Mouse (Mus musculus) limb, embryonic 14.5 days (tissue): ENCODE data around the gene Pou2af1. TPM values are rescaled to one million over a fixed set of nuclear protein-coding genes. Genes with fewer than 3 reads are reported as not detected.

Experiments used
- ATAC-seq: fragments of 200-750 bp; cut with Nextera tagmentation; 2 replicates; pipeline ENCODE4 v1.8.0; 2017; ENCODE audit warnings: low read depth, moderate number of reproducible peaks, moderate TSS enrichment; ENCODE audit not compliant: low FRiP score
- DNase-seq: peaks from one replicate; pipeline ENCODE4 v3.0.0-alpha.2; 2015; ENCODE audit warnings: low spot score
- H3K27ac ChIP-seq: fragments of 300-500 bp; sonication (generic); replicated peaks from 2 replicates; pipeline ENCODE4 v1.5.1; 2014; ENCODE audit warnings: low read depth, mild to moderate bottlenecking, low read length, moderate library complexity, mixed read lengths
- H3K27me3 ChIP-seq: fragments of 300-500 bp; sonication (generic); 2 replicates; pipeline ENCODE4 v1.6.1; 2014; ENCODE audit warnings: low read length, mixed read lengths; ENCODE audit not compliant: control insufficient read depth, insufficient read depth
- H3K36me3 ChIP-seq: fragments of 300-500 bp; sonication (generic); 2 replicates; pipeline ENCODE4 v1.6.1; 2014; ENCODE audit warnings: mild to moderate bottlenecking, low read length, moderate library complexity, mixed read lengths; ENCODE audit not compliant: control insufficient read depth, insufficient read depth
- H3K4me1 ChIP-seq: fragments of 300-500 bp; sonication (generic); 2 replicates; pipeline ENCODE4 v1.6.1; 2014; ENCODE audit warnings: antibody characterized with exemption, low read length, mixed read lengths; ENCODE audit not compliant: control insufficient read depth, insufficient read depth
- H3K4me2 ChIP-seq: fragments of 300-500 bp; sonication (generic); replicated peaks from 2 replicates; pipeline ENCODE4 v1.6.1; 2014; ENCODE audit warnings: low read depth, mild to moderate bottlenecking, low read length, moderate library complexity; ENCODE audit not compliant: severe bottlenecking
- H3K4me3 ChIP-seq: fragments of 300-500 bp; sonication (generic); replicated peaks from 2 replicates; pipeline ENCODE4 v1.5.1; 2014; ENCODE audit warnings: low read length
- H3K9ac ChIP-seq: fragments of 300-500 bp; sonication (generic); 2 replicates; pipeline ENCODE4 v1.6.1; 2014; ENCODE audit warnings: mild to moderate bottlenecking, low read depth, low read length, moderate library complexity; ENCODE audit not compliant: severe bottlenecking
- H3K9me3 ChIP-seq: fragments of 300-500 bp; sonication (generic); 2 replicates; pipeline ENCODE4 v1.6.1; 2016; ENCODE audit warnings: low read length; ENCODE audit not compliant: control insufficient read depth
- POLR2A ChIP-seq: fragments of 200-500 bp; IDR thresholded peaks from 2 replicates; pipeline ENCODE4 v1.8.0; 2012; ENCODE audit warnings: inconsistent platforms, mild to moderate bottlenecking, moderate library complexity, borderline replicate concordance; ENCODE audit not compliant: insufficient read depth, insufficient read length; ENCODE audit errors: extremely low read depth
- WGBS: fragments of 180-500 bp; shearing (Covaris S2); extraction: QIAGEN DNeasy Blood & Tissue Kit; methylation state at CpG from one replicate; pipeline ENCODE4 v1.1.7; 2014; 5-methylcytosine and 5-hydroxymethylcytosine counted together
- polyA plus RNA-seq, 2 experiments: library from polyadenylated mRNA; depleted of rRNA in 1 of 2; stranded (reverse) in 1 of 2; unstranded in 1 of 2; fragments of >200 nt; fragmentation: Nextera tagmentation in 1 of 2; extraction: Ambion mirVana in 1 of 2; gene quantifications; 2 replicates each; pipeline versions ENCODE4 v1.2.1 to v1.2.3; 2012 to 2014

The Pou2af1 gene
- polyA plus RNA-seq, 2 experiments = 0.07 to 0.14 TPM

- DNase-seq (no peak), ATAC-seq (no peak)
- no peaks in the 10 kb centered on the region for H3K36me3 ChIP-seq
- no peaks in the 10 kb centered on the region for H3K9me3 ChIP-seq
- H3K4me2 ChIP-seq = no peak overlapping the region
- no peaks in the 10 kb centered on the region for H3K27me3 ChIP-seq
- H3K4me1 ChIP-seq = no peaks in the 10 kb centered on the region
- H3K4me3 ChIP-seq = no peak overlapping the region
- 79% methylated on average over 5 of the region's 5 CpGs for WGBS
- H3K27ac ChIP-seq = no peak overlapping the region
- no peak overlapping the region for H3K9ac ChIP-seq
- no peak for TF ChIP-seq POLR2A
These were observed 32.9 kb upstream of the Pou2af1 start for GRCm38 (mm10) chr9:51180621-51181020.

GRCm38 (mm10) chr9:51182716-51183710, 30.5 kb upstream of the Pou2af1 start:
- Histone ChIP-seq H3K27me3 (no peaks in the 10 kb centered on the region), H3K4me2 (no peak overlapping the region), H3K9me3 (no peaks in the 10 kb centered on the region), H3K9ac (no peak overlapping the region), H3K4me3 (no peak overlapping the region), H3K27ac (no peak overlapping the region), H3K4me1 (no peaks in the 10 kb centered on the region), H3K36me3 (no peaks in the 10 kb centered on the region)
- WGBS = 81% methylated on average over 15 of the region's 15 CpGs
- DNase-seq = no peak
- no peak for ATAC-seq
- no peak for TF ChIP-seq POLR2A

- ATAC-seq = no peak
These were observed 28.1 kb upstream of the Pou2af1 start for GRCm38 (mm10) chr9:51185386-51185785.

GRCm38 (mm10) chr9:51185871-51186270, 27.6 kb upstream of the Pou2af1 start:
- H3K4me3 ChIP-seq = no peak overlapping the region
- TF ChIP-seq POLR2A = no peak
- 70% methylated on average over 5 of the region's 5 CpGs for WGBS
- H3K4me1 ChIP-seq = no peaks in the 10 kb centered on the region
- no peaks in the 10 kb centered on the region for H3K36me3 ChIP-seq
- H3K4me2 ChIP-seq = no peak overlapping the region
- H3K27me3 ChIP-seq = no peaks in the 10 kb centered on the region
- no peak overlapping the region for H3K9ac ChIP-seq
- H3K9me3 ChIP-seq = no peaks in the 10 kb centered on the region
- ATAC-seq = no peak
- H3K27ac ChIP-seq = no peak overlapping the region
- DNase-seq = no peak

More at GRCm38 (mm10) chr9:51185386-51185785, 28.1 kb upstream of the Pou2af1 start:
- DNase-seq = no peak
- no peaks in the 10 kb centered on the region for H3K27me3 ChIP-seq
- H3K4me2 ChIP-seq = no peak overlapping the region
- TF ChIP-seq POLR2A = no peak
- no peak overlapping the region for H3K9ac ChIP-seq
- 54% methylated on average over 4 of the region's 4 CpGs for WGBS
- no peak overlapping the region for H3K27ac ChIP-seq
- no peaks in the 10 kb centered on the region for H3K9me3 ChIP-seq
- no peak overlapping the region for H3K4me3 ChIP-seq
- no peaks in the 10 kb centered on the region for H3K4me1 ChIP-seq
- H3K36me3 ChIP-seq = no peaks in the 10 kb centered on the region

GRCm38 (mm10) chr9:51190655-51191054, 22.9 kb upstream of the Pou2af1 start:
- Histone ChIP-seq H3K27me3 (no peaks in the 10 kb centered on the region), H3K9ac (no peak overlapping the region), H3K9me3 (no peaks in the 10 kb centered on the region), H3K4me3 (no peak overlapping the region), H3K36me3 (no peaks in the 10 kb centered on the region), H3K27ac (no peak overlapping the region), H3K4me2 (no peak overlapping the region), H3K4me1 (no peaks in the 10 kb centered on the region)
- DNase-seq = no peak
- ATAC-seq = no peak
- no peak for TF ChIP-seq POLR2A
- WGBS = 82% methylated on average over 3 of the region's 3 CpGs
